21 mouse cellular contexts compared by ENCODE assay signal in genomic region chr4:46069851-46070482, GRCm38 (mm10). TPM values are rescaled to one million over a fixed set of nuclear protein-coding genes. Genes with fewer than 3 reads are reported as not detected.
DNase-seq lines count a peak whose midpoint lies in the region; ATAC-seq and TF ChIP-seq lines count a peak whose summit lies in the region.
"Had no signal": no experiment of that assay in that cellular context is flagged by ENCODE, and none has a peak within 500 bp of the region (broad histone marks: within the 10 kb centered on the region; RNA-seq: fewer than 3 reads in every experiment).

No protein-coding gene starts in this region.

- H3K9ac ChIP-seq in hindbrain, postnatal 0 days (replicated peaks; ENCODE audit: low read length) = no peak overlapping the region
- H3K9ac ChIP-seq in hindbrain, embryonic 13.5 days = no peak overlapping the region
- H3K9ac ChIP-seq in ES-Bruce4 (ENCODE audit: low read depth, poor library complexity, severe bottlenecking) = no peak overlapping the region
- H3K9ac ChIP-seq: embryonic facial prominence, embryonic 12.5 days; heart, embryonic 15.5 days; limb, embryonic 15.5 days; midbrain, embryonic 15.5 days had no signal

- peak; percentile 14 for DNase-seq in hindbrain, postnatal 0 days (ENCODE audit: low spot score)
- peak; percentile 75 for DNase-seq in cerebellum, adult 11 months
- peak; percentile 78 to 83 for DNase-seq in cerebellum, postnatal 25 days
- DNase-seq in testis, postnatal 14 days (ENCODE audit: low spot score) = no peak
- DNase-seq in urinary bladder, adult 2 months (ENCODE audit: low spot score) = no peak
- DNase-seq: adrenal gland, adult 2 months; gastrocnemius, postnatal 10 days; heart, adult 18-20 months; kidney, adult 18-20 months; layer of hippocampus, postnatal 36 days; lung, postnatal 14 days; right cerebral cortex, postnatal 25 days; thymus, postnatal 36 days had no signal

- TF ChIP-seq CTCF in hindbrain, postnatal 0 days (IDR thresholded peaks at IDR 0.05; ENCODE audit: low read depth) = no peak
- TF ChIP-seq CTCF in ES-Bruce4 (IDR thresholded peaks at IDR 0.05; ENCODE audit: low read depth, low read length) = no peak

- WGBS in hindbrain, postnatal 0 days = 41% methylated on average over 6 of the region's 6 CpGs
- WGBS in hindbrain, embryonic 13.5 days = 59% methylated on average over 6 of the region's 6 CpGs

- H3K9me3 ChIP-seq in hindbrain, postnatal 0 days (ENCODE audit: low read length) = no peaks in the 10 kb centered on the region
- no peaks in the 10 kb centered on the region for H3K9me3 ChIP-seq in hindbrain, embryonic 13.5 days
- H3K9me3 ChIP-seq in ES-Bruce4 (replicated peaks; ENCODE audit: control insufficient read depth, insufficient read depth, low read length, poor library complexity, severe bottlenecking) = no peaks in the 10 kb centered on the region
- H3K9me3 ChIP-seq: embryonic facial prominence, embryonic 12.5 days; G1E; heart, embryonic 15.5 days; limb, embryonic 15.5 days; megakaryocyte, embryonic 14.5 days; midbrain, embryonic 15.5 days had no signal

- no peaks in the 10 kb centered on the region for H3K27me3 ChIP-seq in hindbrain, postnatal 0 days (ENCODE audit: insufficient read depth, low read length)
- H3K27me3 ChIP-seq in hindbrain, embryonic 13.5 days = no peaks in the 10 kb centered on the region
- H3K27me3 ChIP-seq in ES-Bruce4 (ENCODE audit: control insufficient read depth, insufficient read depth, low read length, poor library complexity, severe bottlenecking) = no peaks in the 10 kb centered on the region
- H3K27me3 ChIP-seq: embryonic facial prominence, embryonic 12.5 days; heart, embryonic 15.5 days; limb, embryonic 15.5 days; midbrain, embryonic 15.5 days had no signal

- H3K4me1 ChIP-seq in hindbrain, postnatal 0 days (ENCODE audit: insufficient read depth, low read length) = 0 out of 2 replicates have a peak, but pooled peaks cover 10% of the 10 kb centered on the region
- H3K4me1 ChIP-seq in hindbrain, embryonic 13.5 days (replicated peaks) = peaks cover 23% of the 10 kb centered on the region; the same call in 1 of the 2 replicates
- no peaks in the 10 kb centered on the region for H3K4me1 ChIP-seq in ES-Bruce4 (ENCODE audit: control insufficient read depth, insufficient read depth, low read length)
- H3K4me1 ChIP-seq: embryonic facial prominence, embryonic 12.5 days; midbrain, embryonic 15.5 days had no signal

- no peak overlapping the region for H3K4me2 ChIP-seq in hindbrain, postnatal 0 days (ENCODE audit: low read depth, low read length)
- H3K4me2 ChIP-seq in hindbrain, embryonic 13.5 days = no peak overlapping the region
- H3K4me2 ChIP-seq: embryonic facial prominence, embryonic 12.5 days; heart, embryonic 15.5 days; limb, embryonic 15.5 days; midbrain, embryonic 15.5 days had no signal

- no peak overlapping the region for H3K27ac ChIP-seq in hindbrain, postnatal 0 days
- H3K27ac ChIP-seq in hindbrain, embryonic 13.5 days = no peak overlapping the region
- H3K27ac ChIP-seq in ES-Bruce4 (ENCODE audit: insufficient read depth, low read length) = no peak overlapping the region
- H3K27ac ChIP-seq: embryonic facial prominence, embryonic 12.5 days; heart, embryonic 15.5 days; limb, embryonic 15.5 days; midbrain, embryonic 15.5 days had no signal

- H3K36me3 ChIP-seq in hindbrain, postnatal 0 days (ENCODE audit: insufficient read depth, low read length) = no peaks in the 10 kb centered on the region
- H3K36me3 ChIP-seq in hindbrain, embryonic 13.5 days = no peaks in the 10 kb centered on the region
- H3K36me3 ChIP-seq in ES-Bruce4 (ENCODE audit: control insufficient read depth, insufficient read depth, low read length, poor library complexity, severe bottlenecking) = no peaks in the 10 kb centered on the region
- H3K36me3 ChIP-seq: embryonic facial prominence, embryonic 12.5 days; G1E; limb, embryonic 15.5 days; midbrain, embryonic 15.5 days had no signal

- no peak for ATAC-seq in hindbrain, postnatal 0 days
- ATAC-seq in hindbrain, embryonic 13.5 days (ENCODE audit: low FRiP score) = no peak
- ATAC-seq: midbrain, embryonic 15.5 days had no signal

- no peak for TF ChIP-seq POLR2A in ES-Bruce4 (IDR thresholded peaks at IDR 0.05; ENCODE audit: insufficient read depth, low read length)

- H3K4me3 ChIP-seq in hindbrain, postnatal 0 days (ENCODE audit: low read length) = no peak overlapping the region
- no peak overlapping the region for H3K4me3 ChIP-seq in hindbrain, embryonic 13.5 days
- no peak overlapping the region for H3K4me3 ChIP-seq in ES-Bruce4 (ENCODE audit: low read depth, low read length)
- H3K4me3 ChIP-seq: embryonic facial prominence, embryonic 12.5 days; heart, embryonic 15.5 days; limb, embryonic 15.5 days; megakaryocyte, embryonic 14.5 days; midbrain, embryonic 15.5 days had no signal

- peak; percentile 97 for TF ChIP-seq EP300 in ES-Bruce4 (IDR thresholded peaks at IDR 0.05; ENCODE audit: insufficient read depth, low read depth, low read length)

RNA-seq across cellular contexts. Expression of gene Tmod1, which starts 31.2 kb away (rescaled TPM):
- total RNA-seq in hindbrain, postnatal 0 days (2014; rRNA removed) = 0.58 and 1.3 TPM in 2 replicates
- polyA plus RNA-seq in hindbrain, postnatal 0 days (2015; fragmentation: Nextera tagmentation; extraction: Ambion mirVana) = 2.3 and 2.5 TPM in 2 replicates
- 1.9 and 2.1 TPM in 2 replicates for polyA plus RNA-seq in hindbrain, embryonic 13.5 days (2015; fragmentation: Nextera tagmentation; extraction: Ambion mirVana)
- polyA plus RNA-seq in ES-Bruce4 (2011; ENCODE audit: insufficient read depth, insufficient read length, low read depth, missing spikeins) = 0.72 TPM in 1 of 2 replicates, not detected in the other
- 7.0 and 7.9 TPM in 2 replicates for polyA plus RNA-seq in urinary bladder, adult 2 months (2012; rRNA removed)

Comparison
In these comparisons a context has a peak if more than half of its experiments do, and no peak if none do; other contexts are left out.
1. DNase-seq: peak in hindbrain, postnatal 0 days (single experiment), cerebellum, adult 11 months (single experiment) and cerebellum, postnatal 25 days (2 of 2); none in testis, postnatal 14 days (single experiment) and urinary bladder, adult 2 months (single experiment).